Mouse (Mus musculus) heart, embryonic 12.5 days (tissue): Measurements from ENCODE around the gene Csk. TPM values are rescaled to one million over a fixed set of nuclear protein-coding genes. Genes with fewer than 3 reads are reported as not detected.
A peak's percentile ranks its signal among the peaks of the same experiment; 100 is the strongest.

Experiments used
- ATAC-seq: fragments of 200-750 bp; cut with Nextera tagmentation; 2 replicates; pipeline ENCODE4 v1.8.0; 2017; ENCODE audit warnings: moderate TSS enrichment, moderate library complexity; ENCODE audit not compliant: insufficient number of reproducible peaks, low FRiP score
- H3K27ac ChIP-seq: fragments of 300-500 bp; sonication (generic); 2 replicates; pipeline ENCODE4 v1.5.1; 2016; ENCODE audit warnings: mild to moderate bottlenecking, moderate library complexity; ENCODE audit not compliant: poor library complexity, severe bottlenecking
- H3K27me3 ChIP-seq: fragments of 300-500 bp; sonication (generic); replicated peaks from 2 replicates; pipeline ENCODE4 v1.6.1; 2016; ENCODE audit warnings: mild to moderate bottlenecking, moderate library complexity
- H3K36me3 ChIP-seq: fragments of 300-500 bp; sonication (generic); 2 replicates; pipeline ENCODE4 v1.6.1; 2016; ENCODE audit warnings: mild to moderate bottlenecking, moderate library complexity
- H3K4me1 ChIP-seq: fragments of 300-500 bp; sonication (generic); replicated peaks from 2 replicates; pipeline ENCODE4 v1.6.1; 2016; ENCODE audit warnings: mild to moderate bottlenecking
- H3K4me2 ChIP-seq: fragments of 300-500 bp; sonication (generic); 2 replicates; pipeline ENCODE4 v1.6.1; 2016; ENCODE audit warnings: mild to moderate bottlenecking, moderate library complexity
- H3K4me3 ChIP-seq: fragments of 300-500 bp; sonication (generic); 2 replicates; pipeline ENCODE4 v1.5.1; 2016; ENCODE audit warnings: mild to moderate bottlenecking
- H3K9ac ChIP-seq: fragments of 300-500 bp; sonication (generic); 2 replicates; pipeline ENCODE4 v1.6.1; 2016; ENCODE audit warnings: mild to moderate bottlenecking, moderate library complexity
- H3K9me3 ChIP-seq: fragments of 300-500 bp; sonication (generic); replicated peaks from 2 replicates; pipeline ENCODE4 v1.6.1; 2016; ENCODE audit warnings: mild to moderate bottlenecking, moderate library complexity
- WGBS: fragments of 180-500 bp; shearing (Covaris S2); methylation state at CpG from one replicate; pipeline ENCODE4 v1.1.7; 2016; 5-methylcytosine and 5-hydroxymethylcytosine counted together
- polyA plus RNA-seq: library from polyadenylated mRNA; unstranded; fragments of >200 nt; fragmentation: Nextera tagmentation; extraction: Ambion mirVana; gene quantifications from 2 replicates; pipeline ENCODE4 v1.2.1, GENCODE M21; 2016

Csk gene
- polyA plus RNA-seq, result 16.4 TPM in 2 replicates

GRCm38 (mm10) chr9:57653283-57653682 is at the start of gene Csk:
Csk (minus strand) TSS chr9:57653631.
- Histone ChIP-seq H3K27ac (no peak within 1 kb of the TSS), H3K36me3 (no peaks in the 10 kb centered on the region), H3K27me3 (peaks cover 35% of the 10 kb centered on the region), H3K9ac (no peak within 1 kb of the TSS), H3K4me3 (no peak within 1 kb of the TSS), H3K4me1 (peaks cover 15% of the 10 kb centered on the region), H3K4me2 (no peak within 1 kb of the TSS), H3K9me3 (no peaks in the 10 kb centered on the region)
- WGBS, result 60% methylated on average over 5 of the region's 5 CpGs
- no peak for ATAC-seq

GRCm38 (mm10) chr9:57698466-57699150 is 45.2 kb upstream of the Csk start:
- no peaks in the 10 kb centered on the region for H3K9me3 ChIP-seq
- no peak for ATAC-seq

GRCm38 (mm10) chr9:57697380-57697779 is 43.9 kb upstream of the Csk start:
- Histone ChIP-seq H3K36me3 (no peaks in the 10 kb centered on the region), H3K9me3 (no peaks in the 10 kb centered on the region), H3K4me1 (peaks cover 16% of the 10 kb centered on the region), H3K27ac (no peak overlapping the region), H3K4me3 (no peak overlapping the region), H3K4me2 (peak overlapping the region; percentile 73; the same call in 1 of the 2 replicates), H3K27me3 (peaks cover 46% of the 10 kb centered on the region), H3K9ac (no peak overlapping the region)
- ATAC-seq, result peak; percentile 53; the same call in 1 of the 2 replicates
- WGBS, result 9% methylated on average over 4 of the region's 4 CpGs

More at GRCm38 (mm10) chr9:57698466-57699150, 45.2 kb upstream of the Csk start:
- Histone ChIP-seq H3K27me3 (peaks cover 40% of the 10 kb centered on the region), H3K36me3 (no peaks in the 10 kb centered on the region), H3K4me1 (peaks cover 16% of the 10 kb centered on the region), H3K4me3 (no peak overlapping the region), H3K9ac (no peak overlapping the region), H3K4me2 (no peak overlapping the region), H3K27ac (no peak overlapping the region)
- 52% methylated on average over 1 of the region's 1 CpGs for WGBS

GRCm38 (mm10) chr9:57696380-57697285 is 43.2 kb upstream of the Csk start:
- peak; percentile 59; the same call in 1 of the 2 replicates for ATAC-seq
- Histone ChIP-seq H3K4me3 (peak overlapping the region; percentile 44), H3K9me3 (no peaks in the 10 kb centered on the region), H3K27ac (no peak overlapping the region), H3K27me3 (peaks cover 46% of the 10 kb centered on the region), H3K9ac (peak overlapping the region; percentile 9; the same call in 1 of the 2 replicates), H3K4me2 (peak overlapping the region; percentile 73), H3K4me1 (peaks cover 16% of the 10 kb centered on the region), H3K36me3 (no peaks in the 10 kb centered on the region)
- WGBS, result 1% methylated on average over 42 of the region's 42 CpGs

- no peak for ATAC-seq
- Histone ChIP-seq H3K27me3 (peaks cover 46% of the 10 kb centered on the region), H3K36me3 (no peaks in the 10 kb centered on the region), H3K4me1 (peaks cover 16% of the 10 kb centered on the region), H3K9me3 (no peaks in the 10 kb centered on the region), H3K27ac (no peak overlapping the region), H3K4me3 (no peak overlapping the region), H3K4me2 (no peak overlapping the region), H3K9ac (no peak overlapping the region)
- WGBS, result 83% methylated on average over 2 of the region's 2 CpGs
Observed at GRCm38 (mm10) chr9:57694108-57694507, 40.7 kb upstream of the Csk start.

GRCm38 (mm10) chr9:57688606-57689005 is 35.2 kb upstream of the Csk start:
- no peaks in the 10 kb centered on the region for H3K9me3 ChIP-seq
- WGBS, result 59% methylated on average over 2 of the region's 2 CpGs

GRCm38 (mm10) chr9:57688158-57688557 is 34.7 kb upstream of the Csk start:
- Histone ChIP-seq H3K9ac (no peak overlapping the region), H3K9me3 (no peaks in the 10 kb centered on the region), H3K4me3 (no peak overlapping the region), H3K27me3 (0 out of 2 replicates have a peak, but pooled peaks cover 5% of the 10 kb centered on the region), H3K4me2 (no peak overlapping the region), H3K4me1 (no peaks in the 10 kb centered on the region), H3K36me3 (no peaks in the 10 kb centered on the region), H3K27ac (no peak overlapping the region)
- WGBS, result 49% methylated on average over 2 of the region's 2 CpGs
- ATAC-seq, result no peak

More at GRCm38 (mm10) chr9:57688606-57689005, 35.2 kb upstream of the Csk start:
- ATAC-seq, result no peak
- H3K4me3 ChIP-seq, result no peak overlapping the region
- H3K4me1 ChIP-seq, result no peaks in the 10 kb centered on the region
- no peak overlapping the region for H3K27ac ChIP-seq
- H3K4me2 ChIP-seq, result no peak overlapping the region
- H3K9ac ChIP-seq, result no peak overlapping the region
- 0 out of 2 replicates have a peak, but pooled peaks cover 6% of the 10 kb centered on the region for H3K27me3 ChIP-seq
- H3K36me3 ChIP-seq, result no peaks in the 10 kb centered on the region

GRCm38 (mm10) chr9:57687751-57688150 is 34.3 kb upstream of the Csk start, which contains the start of gene Cyp1a1:
Cyp1a1 (plus strand) TSS chr9:57687928.
- no peak within 1 kb of the TSS for H3K4me2 ChIP-seq
- peak; percentile 53; the same call in 1 of the 2 replicates for ATAC-seq
- WGBS, result 76% methylated on average over 2 of the region's 2 CpGs
- no peak within 1 kb of the TSS for H3K9ac ChIP-seq
- 0 out of 2 replicates have a peak, but pooled peaks cover 2% of the 10 kb centered on the region for H3K27me3 ChIP-seq
- H3K4me3 ChIP-seq, result no peak within 1 kb of the TSS
- no peak within 1 kb of the TSS for H3K27ac ChIP-seq
- H3K36me3 ChIP-seq, result no peaks in the 10 kb centered on the region
- H3K9me3 ChIP-seq, result no peaks in the 10 kb centered on the region
- no peaks in the 10 kb centered on the region for H3K4me1 ChIP-seq

- Histone ChIP-seq H3K9me3 (no peaks in the 10 kb centered on the region), H3K27ac (no peak overlapping the region), H3K4me2 (no peak overlapping the region), H3K9ac (no peak overlapping the region), H3K4me3 (no peak overlapping the region), H3K27me3 (no peaks in the 10 kb centered on the region; the same call in 1 of the 2 replicates), H3K4me1 (no peaks in the 10 kb centered on the region), H3K36me3 (no peaks in the 10 kb centered on the region)
- ATAC-seq, result no peak
- 84% methylated on average over 5 of the region's 5 CpGs for WGBS
Observed at GRCm38 (mm10) chr9:57686011-57686410, 32.6 kb upstream of the Csk start.

- Histone ChIP-seq H3K36me3 (no peaks in the 10 kb centered on the region), H3K27ac (no peak within 1 kb of the TSS), H3K4me1 (no peaks in the 10 kb centered on the region), H3K27me3 (no peaks in the 10 kb centered on the region; the same call in 1 of the 2 replicates), H3K4me3 (no peak within 1 kb of the TSS), H3K9me3 (no peaks in the 10 kb centered on the region), H3K9ac (no peak within 1 kb of the TSS), H3K4me2 (no peak within 1 kb of the TSS)
- 73% methylated on average over 5 of the region's 5 CpGs for WGBS
- no peak for ATAC-seq
Observed at GRCm38 (mm10) chr9:57683520-57683919, 30.1 kb upstream of the Csk start, which contains the start of gene Cyp1a2. Cyp1a2 (minus strand) TSS chr9:57683703.

GRCm38 (mm10) chr9:57681411-57681810 is 28.0 kb upstream of the Csk start:
- no peaks in the 10 kb centered on the region; the same call in 1 of the 2 replicates for H3K27me3 ChIP-seq
- no peak overlapping the region for H3K4me2 ChIP-seq
- no peak overlapping the region for H3K9ac ChIP-seq
- H3K36me3 ChIP-seq, result no peaks in the 10 kb centered on the region
- WGBS, result 78% methylated on average over 10 of the region's 10 CpGs
- H3K4me1 ChIP-seq, result no peaks in the 10 kb centered on the region
- no peak for ATAC-seq
- H3K27ac ChIP-seq, result no peak overlapping the region
- H3K4me3 ChIP-seq, result no peak overlapping the region
- no peaks in the 10 kb centered on the region for H3K9me3 ChIP-seq
